In genomic region chr8:49136503-49137044, GRCm38 (mm10) we compare ENCODE assay signal across 13 mouse cellular contexts.
"Had no signal": no experiment of that assay in that cellular context is flagged by ENCODE, and none has a peak within 500 bp of the region (broad histone marks: within the 10 kb centered on the region; RNA-seq: fewer than 3 reads in every experiment).

No protein-coding gene starts in this region.

- DNase-seq: kidney, postnatal 10 days; kidney, postnatal 36 days; liver, embryonic 13.5 days; lung, adult 2 months; lung, postnatal 14 days; lung, postnatal 4 days; midbrain, embryonic 14.5 days; right cerebral cortex, postnatal 14 days; spleen, adult 18-20 months; thymus, postnatal 25 days had no signal

- H3K27ac ChIP-seq: kidney, embryonic 15.5 days; liver, embryonic 13.5 days; stomach, embryonic 15.5 days had no signal

- H3K36me3 ChIP-seq: kidney, embryonic 15.5 days; liver, embryonic 13.5 days; stomach, embryonic 15.5 days had no signal

- H3K9me3 ChIP-seq: kidney, embryonic 15.5 days; liver, embryonic 13.5 days; stomach, embryonic 15.5 days had no signal

- H3K27me3 ChIP-seq: kidney, embryonic 15.5 days; liver, embryonic 13.5 days; stomach, embryonic 15.5 days had no signal

- H3K4me1 ChIP-seq: kidney, embryonic 15.5 days; liver, embryonic 13.5 days; stomach, embryonic 15.5 days had no signal

- H3K4me3 ChIP-seq: kidney, embryonic 15.5 days; liver, embryonic 13.5 days; stomach, embryonic 15.5 days had no signal

- H3K9ac ChIP-seq: kidney, embryonic 15.5 days; liver, embryonic 13.5 days; stomach, embryonic 15.5 days had no signal

- H3K4me2 ChIP-seq: kidney, embryonic 15.5 days; liver, embryonic 13.5 days; midbrain, embryonic 11.5 days; stomach, embryonic 15.5 days had no signal
